Mouse (Mus musculus) heart, embryonic 13.5 days (tissue): ENCODE data around the gene Slc25a28. TPM values are rescaled to one million over a fixed set of nuclear protein-coding genes. Genes with fewer than 3 reads are reported as not detected.
A peak's percentile ranks its signal among the peaks of the same experiment; 100 is the strongest.

Experiments used
- ATAC-seq: fragments of 200-750 bp; cut with Nextera tagmentation; 2 replicates; pipeline ENCODE4 v1.8.0; 2017; ENCODE audit warnings: moderate TSS enrichment; ENCODE audit not compliant: insufficient number of reproducible peaks, low FRiP score, low TSS enrichment; ENCODE audit errors: extremely low read depth
- H3K27ac ChIP-seq: fragments of 300-500 bp; sonication (generic); replicated peaks from 2 replicates; pipeline ENCODE4 v1.5.1; 2015; ENCODE audit warnings: moderate library complexity, mild to moderate bottlenecking, inconsistent platforms
- H3K27me3 ChIP-seq: fragments of 300-500 bp; sonication (generic); replicated peaks from 2 replicates; pipeline ENCODE4 v1.6.1; 2015; ENCODE audit warnings: mild to moderate bottlenecking, inconsistent platforms
- H3K36me3 ChIP-seq: fragments of 300-500 bp; sonication (generic); 2 replicates; pipeline ENCODE4 v1.6.1; 2015; ENCODE audit warnings: mild to moderate bottlenecking, inconsistent platforms
- H3K4me1 ChIP-seq: fragments of 300-500 bp; sonication (generic); 2 replicates; pipeline ENCODE4 v1.6.1; 2015; ENCODE audit warnings: inconsistent platforms
- H3K4me2 ChIP-seq: fragments of 300-500 bp; sonication (generic); 2 replicates; pipeline ENCODE4 v1.6.1; 2015; ENCODE audit warnings: inconsistent platforms, mild to moderate bottlenecking, moderate library complexity
- H3K4me3 ChIP-seq: fragments of 300-500 bp; sonication (generic); 2 replicates; pipeline ENCODE4 v1.5.1; 2015; ENCODE audit warnings: moderate library complexity, mild to moderate bottlenecking, inconsistent platforms
- H3K9ac ChIP-seq: fragments of 300-500 bp; sonication (generic); 2 replicates; pipeline ENCODE4 v1.6.1; 2015; ENCODE audit warnings: inconsistent platforms, mild to moderate bottlenecking, moderate library complexity
- H3K9me3 ChIP-seq: fragments of 300-500 bp; sonication (generic); 2 replicates; pipeline ENCODE4 v1.6.1; 2016; ENCODE audit warnings: inconsistent platforms
- WGBS: fragments of 180-500 bp; shearing (Covaris S2); methylation state at CpG from one replicate; pipeline ENCODE4 v1.1.7; 2015; ENCODE audit warnings: mixed read lengths; 5-methylcytosine and 5-hydroxymethylcytosine counted together
- polyA plus RNA-seq: library from polyadenylated mRNA; unstranded; fragments of >200 nt; fragmentation: Nextera tagmentation; extraction: Ambion mirVana; gene quantifications from 2 replicates; pipeline ENCODE4 v1.2.1, GENCODE M21; 2015

Slc25a28 gene
- polyA plus RNA-seq, 1 experiment from 2014 or later = 10.1 TPM

GRCm38 (mm10) chr19:43699763-43700155 is 25.1 kb upstream of the Slc25a28 start:
- 68% methylated on average over 6 of the region's 6 CpGs for WGBS

GRCm38 (mm10) chr19:43699021-43699762 is 24.5 kb upstream of the Slc25a28 start:
- WGBS = 63% methylated on average over 11 of the region's 11 CpGs
- ATAC-seq = no peak
- H3K36me3 ChIP-seq = peaks cover 39% of the 10 kb centered on the region

More at GRCm38 (mm10) chr19:43699763-43700155, 25.1 kb upstream of the Slc25a28 start:
- peaks cover 45% of the 10 kb centered on the region for H3K36me3 ChIP-seq
- no peaks in the 10 kb centered on the region for H3K27me3 ChIP-seq
- peaks cover 3% of the 10 kb centered on the region; the same call in 1 of the 2 replicates for H3K9me3 ChIP-seq
- 0 out of 2 replicates have a peak, but pooled peaks cover 2% of the 10 kb centered on the region for H3K4me1 ChIP-seq
- no peak overlapping the region for H3K4me3 ChIP-seq
- H3K9ac ChIP-seq = no peak overlapping the region
- no peak overlapping the region for H3K4me2 ChIP-seq
- H3K27ac ChIP-seq = no peak overlapping the region
- no peak for ATAC-seq

GRCm38 (mm10) chr19:43697666-43698370 is 23.1 kb upstream of the Slc25a28 start:
- Histone ChIP-seq H3K9ac (no peak overlapping the region), H3K27ac (no peak overlapping the region), H3K36me3 (peaks cover 32% of the 10 kb centered on the region), H3K27me3 (no peaks in the 10 kb centered on the region), H3K4me1 (0 out of 2 replicates have a peak, but pooled peaks cover 2% of the 10 kb centered on the region), H3K4me3 (no peak overlapping the region), H3K4me2 (no peak overlapping the region), H3K9me3 (peaks cover 3% of the 10 kb centered on the region; the same call in 1 of the 2 replicates)
- ATAC-seq = no peak
- 88% methylated on average over 5 of the region's 5 CpGs for whole genome bisulfite sequencing

More at GRCm38 (mm10) chr19:43699021-43699762, 24.5 kb upstream of the Slc25a28 start:
- Histone ChIP-seq H3K4me3 (no peak overlapping the region), H3K27ac (no peak overlapping the region), H3K4me1 (0 out of 2 replicates have a peak, but pooled peaks cover 2% of the 10 kb centered on the region), H3K4me2 (no peak overlapping the region), H3K9me3 (peaks cover 3% of the 10 kb centered on the region; the same call in 1 of the 2 replicates), H3K27me3 (no peaks in the 10 kb centered on the region), H3K9ac (no peak overlapping the region)

GRCm38 (mm10) chr19:43695514-43695964 is 20.9 kb upstream of the Slc25a28 start:
- Histone ChIP-seq H3K9me3 (no peaks in the 10 kb centered on the region), H3K27ac (no peak overlapping the region), H3K36me3 (peaks cover 32% of the 10 kb centered on the region), H3K4me3 (no peak overlapping the region), H3K4me2 (no peak overlapping the region), H3K4me1 (peaks cover 3% of the 10 kb centered on the region; the same call in 1 of the 2 replicates), H3K9ac (no peak overlapping the region), H3K27me3 (no peaks in the 10 kb centered on the region)
- no peak for ATAC-seq
- WGBS = 74% methylated on average over 10 of the region's 10 CpGs

- no peak overlapping the region for H3K9ac ChIP-seq
- ATAC-seq = no peak
- WGBS = 88% methylated on average over 14 of the region's 14 CpGs
- no peak overlapping the region for H3K27ac ChIP-seq
- peaks cover 15% of the 10 kb centered on the region for H3K36me3 ChIP-seq
- H3K4me3 ChIP-seq = no peak overlapping the region
- H3K4me1 ChIP-seq = peaks cover 13% of the 10 kb centered on the region
- H3K9me3 ChIP-seq = no peaks in the 10 kb centered on the region
- H3K27me3 ChIP-seq = 0 out of 2 replicates have a peak, but pooled peaks cover 4% of the 10 kb centered on the region
- H3K4me2 ChIP-seq = no peak overlapping the region
Measured at GRCm38 (mm10) chr19:43692815-43693214, 18.1 kb upstream of the Slc25a28 start.

- Histone ChIP-seq H3K9ac (peak within 1 kb of the TSS; percentile 84), H3K4me3 (peak within 1 kb of the TSS; percentile 66), H3K27me3 (peaks cover 4% of the 10 kb centered on the region), H3K4me2 (peak within 1 kb of the TSS; percentile 76), H3K4me1 (peaks cover 10% of the 10 kb centered on the region), H3K27ac (0 out of 2 replicates have a peak within 1 kb of the TSS, but pooled peaks have one; percentile 5), H3K9me3 (no peaks in the 10 kb centered on the region), H3K36me3 (peaks cover 15% of the 10 kb centered on the region)
- WGBS = under 1% methylated on average over 60 of the region's 60 CpGs
- ATAC-seq = peak; percentile 99
Measured at GRCm38 (mm10) chr19:43689419-43690246, 15.0 kb upstream of the Slc25a28 start, which contains the start of gene Entpd7. Gene Entpd7 (plus strand): TSS chr19:43689672.

- no peak for ATAC-seq
- Histone ChIP-seq H3K27me3 (no peaks in the 10 kb centered on the region; the same call in none of the 2 replicates), H3K4me3 (no peak overlapping the region), H3K9me3 (no peaks in the 10 kb centered on the region), H3K36me3 (no peaks in the 10 kb centered on the region), H3K4me1 (peaks cover 3% of the 10 kb centered on the region), H3K4me2 (no peak overlapping the region), H3K27ac (no peak overlapping the region), H3K9ac (no peak overlapping the region)
- WGBS = 64% methylated on average over 4 of the region's 4 CpGs
Measured at GRCm38 (mm10) chr19:43681541-43681940, 6.9 kb upstream of the Slc25a28 start.

GRCm38 (mm10) chr19:43679474-43679981 is 4.8 kb upstream of the Slc25a28 start:
- Histone ChIP-seq H3K9me3 (no peaks in the 10 kb centered on the region), H3K36me3 (no peaks in the 10 kb centered on the region), H3K4me1 (peaks cover 9% of the 10 kb centered on the region), H3K27me3 (no peaks in the 10 kb centered on the region; the same call in 1 of the 2 replicates), H3K4me3 (no peak overlapping the region), H3K9ac (no peak overlapping the region), H3K27ac (peak overlapping the region; percentile 41; the same call in 1 of the 2 replicates), H3K4me2 (no peak overlapping the region)
- no peak for ATAC-seq
- WGBS = 57% methylated on average over 10 of the region's 10 CpGs

- ATAC-seq = no peak
- Histone ChIP-seq H3K4me1 (peaks cover 11% of the 10 kb centered on the region), H3K36me3 (no peaks in the 10 kb centered on the region), H3K9me3 (no peaks in the 10 kb centered on the region), H3K4me3 (no peak overlapping the region), H3K4me2 (no peak overlapping the region), H3K27me3 (no peaks in the 10 kb centered on the region), H3K27ac (no peak overlapping the region), H3K9ac (no peak overlapping the region)
- WGBS = 76% methylated on average over 8 of the region's 8 CpGs
Measured at GRCm38 (mm10) chr19:43678467-43679003, 3.9 kb upstream of the Slc25a28 start.
